Comparison of ENCODE assay signal across 29 mouse cellular contexts in genomic region chr9:95191442-95191841, GRCm38 (mm10).
DNase-seq lines count a peak whose midpoint lies in the region; ATAC-seq and TF ChIP-seq lines count a peak whose summit lies in the region.
"Had no signal": no experiment of that assay in that cellular context is flagged by ENCODE, and none has a peak within 500 bp of the region (broad histone marks: within the 10 kb centered on the region; RNA-seq: fewer than 3 reads in every experiment).

No protein-coding gene starts in this region.

- TF ChIP-seq EP300 in lung, postnatal 0 days (IDR thresholded peaks at IDR 0.05), result peak; percentile 45

- no peak for TF ChIP-seq POLR2A in myocyte (IDR thresholded peaks at IDR 0.05; ENCODE audit: insufficient read length, low read depth)

- 59% methylated on average over 6 of the region's 6 CpGs for WGBS in intestine, embryonic 14.5 days
- 49% methylated on average over 6 of the region's 6 CpGs for WGBS in intestine, embryonic 16.5 days
- 37% methylated on average over 6 of the region's 6 CpGs for WGBS in lung, embryonic 15.5 days
- 44% methylated on average over 6 of the region's 6 CpGs for WGBS in lung, postnatal 0 days
- 89% methylated on average over 6 of the region's 6 CpGs for WGBS in forebrain, embryonic 12.5 days

- H3K27ac ChIP-seq in intestine, embryonic 14.5 days (ENCODE audit: low read depth), result peak overlapping the region; percentile 83; the same call in 1 of the 2 replicates
- no peak overlapping the region for H3K27ac ChIP-seq in intestine, embryonic 16.5 days (ENCODE audit: low read length)
- peak overlapping the region; percentile 63 for H3K27ac ChIP-seq in lung, embryonic 15.5 days
- H3K27ac ChIP-seq in lung, postnatal 0 days (ENCODE audit: low read length), result no peak overlapping the region
- H3K27ac ChIP-seq in forebrain, embryonic 12.5 days, result no peak overlapping the region
- H3K27ac ChIP-seq: embryonic facial prominence, embryonic 13.5 days; embryonic facial prominence, embryonic 15.5 days; forebrain, embryonic 10.5 days; forebrain, embryonic 13.5 days; forebrain, embryonic 15.5 days had no signal

- no peaks in the 10 kb centered on the region for H3K36me3 ChIP-seq in intestine, embryonic 14.5 days (ENCODE audit: control insufficient read depth, insufficient read depth, low read length)
- H3K36me3 ChIP-seq in intestine, embryonic 16.5 days (ENCODE audit: control insufficient read depth, insufficient read depth, low read length), result no peaks in the 10 kb centered on the region
- H3K36me3 ChIP-seq in lung, embryonic 15.5 days, result no peaks in the 10 kb centered on the region
- no peaks in the 10 kb centered on the region for H3K36me3 ChIP-seq in lung, postnatal 0 days (ENCODE audit: insufficient read depth, low read length)
- H3K36me3 ChIP-seq in myocyte (ENCODE audit: control insufficient read depth, insufficient read depth), result no peaks in the 10 kb centered on the region
- no peaks in the 10 kb centered on the region for H3K36me3 ChIP-seq in forebrain, embryonic 12.5 days (replicated peaks)
- H3K36me3 ChIP-seq: embryonic facial prominence, embryonic 13.5 days; embryonic facial prominence, embryonic 15.5 days; forebrain, embryonic 10.5 days; forebrain, embryonic 15.5 days; G1E had no signal

- H3K9me3 ChIP-seq in intestine, embryonic 14.5 days (ENCODE audit: control insufficient read depth, low read length), result no peaks in the 10 kb centered on the region
- no peaks in the 10 kb centered on the region for H3K9me3 ChIP-seq in intestine, embryonic 16.5 days (ENCODE audit: control insufficient read depth, low read length)
- no peaks in the 10 kb centered on the region for H3K9me3 ChIP-seq in lung, embryonic 15.5 days
- H3K9me3 ChIP-seq in lung, postnatal 0 days (ENCODE audit: low read length), result no peaks in the 10 kb centered on the region
- no peaks in the 10 kb centered on the region for H3K9me3 ChIP-seq in forebrain, embryonic 12.5 days
- H3K9me3 ChIP-seq: embryonic facial prominence, embryonic 13.5 days; embryonic facial prominence, embryonic 15.5 days; forebrain, embryonic 10.5 days; forebrain, embryonic 13.5 days; forebrain, embryonic 15.5 days had no signal

- H3ac ChIP-seq in myocyte (ENCODE audit: control insufficient read depth, insufficient read length), result no peak overlapping the region

- H3K4me1 ChIP-seq in intestine, embryonic 14.5 days (replicated peaks; ENCODE audit: control insufficient read depth, insufficient read depth, low read length), result peaks cover 46% of the 10 kb centered on the region
- H3K4me1 ChIP-seq in intestine, embryonic 16.5 days (ENCODE audit: control insufficient read depth, insufficient read depth, low read length), result peaks cover 24% of the 10 kb centered on the region
- peaks cover 70% of the 10 kb centered on the region for H3K4me1 ChIP-seq in lung, embryonic 15.5 days
- peaks cover 13% of the 10 kb centered on the region; the same call in 1 of the 2 replicates for H3K4me1 ChIP-seq in lung, postnatal 0 days (ENCODE audit: insufficient read depth, low read depth, low read length)
- H3K4me1 ChIP-seq in forebrain, embryonic 12.5 days, result no peaks in the 10 kb centered on the region
- H3K4me1 ChIP-seq: forebrain, embryonic 13.5 days; forebrain, embryonic 15.5 days had no signal

- no peaks in the 10 kb centered on the region for H3K79me2 ChIP-seq in myocyte (ENCODE audit: control insufficient read depth, insufficient read depth)

- no peak for ATAC-seq in intestine, embryonic 14.5 days (replicated peaks; ENCODE audit: low FRiP score, low TSS enrichment, low read depth)
- ATAC-seq in intestine, embryonic 16.5 days, result no peak
- peak; percentile 37; the same call in 1 of the 2 replicates for ATAC-seq in lung, embryonic 15.5 days (ENCODE audit: borderline replicate concordance, extremely low read depth, low FRiP score, low TSS enrichment)
- peak; percentile 22; the same call in 1 of the 2 replicates for ATAC-seq in lung, postnatal 0 days
- no peak for ATAC-seq in forebrain, embryonic 12.5 days (ENCODE audit: low FRiP score)
- ATAC-seq: activated CD4-positive, CD25-positive, alpha-beta regulatory T cell, adult 4 months; CD4-positive, CD25-positive, alpha-beta regulatory T cell, adult 4 months; forebrain, embryonic 13.5 days; forebrain, embryonic 15.5 days; forebrain, postnatal 0 days; Patski had no signal

- TF ChIP-seq CTCF in lung, postnatal 0 days (IDR thresholded peaks at IDR 0.05), result no peak

- DNase-seq in intestine, embryonic 14.5 days (ENCODE audit: low spot score), result no peak
- no peak for DNase-seq in lung, adult 18-20 months
- DNase-seq in lung, postnatal 0 days (ENCODE audit: low spot score), result peak; percentile 49
- DNase-seq in lung, postnatal 10 days, result no peak
- DNase-seq: adrenal gland, adult 8-10 months; adrenal gland, postnatal 14 days; adrenal gland, postnatal 36 days; cerebellum, adult 11-12 months; cerebellum, adult 2 months; cerebellum, adult 9-10 months; cerebellum, postnatal 10 days; cerebellum, postnatal 25 days; embryo, embryonic 11 days; forebrain, postnatal 0 days had no signal

- no peak overlapping the region for H3K4me3 ChIP-seq in intestine, embryonic 14.5 days (ENCODE audit: low read depth, low read length)
- no peak overlapping the region for H3K4me3 ChIP-seq in intestine, embryonic 16.5 days (ENCODE audit: low read length)
- no peak overlapping the region for H3K4me3 ChIP-seq in lung, embryonic 15.5 days
- H3K4me3 ChIP-seq in lung, postnatal 0 days (ENCODE audit: low read depth, low read length), result no peak overlapping the region
- H3K4me3 ChIP-seq in myocyte, result no peak overlapping the region
- H3K4me3 ChIP-seq in forebrain, embryonic 12.5 days (replicated peaks), result no peak overlapping the region
- H3K4me3 ChIP-seq: embryonic facial prominence, embryonic 13.5 days; embryonic facial prominence, embryonic 15.5 days; erythroblast, embryonic 14.5 days; forebrain, embryonic 10.5 days; forebrain, embryonic 13.5 days; forebrain, embryonic 15.5 days had no signal

- H3K27me3 ChIP-seq in intestine, embryonic 14.5 days (replicated peaks; ENCODE audit: control insufficient read depth, insufficient read depth, low read length), result no peaks in the 10 kb centered on the region
- no peaks in the 10 kb centered on the region for H3K27me3 ChIP-seq in intestine, embryonic 16.5 days (replicated peaks; ENCODE audit: control insufficient read depth, insufficient read depth, low read length)
- no peaks in the 10 kb centered on the region for H3K27me3 ChIP-seq in lung, embryonic 15.5 days
- no peaks in the 10 kb centered on the region for H3K27me3 ChIP-seq in lung, postnatal 0 days (replicated peaks; ENCODE audit: insufficient read depth, low read length)
- no peaks in the 10 kb centered on the region for H3K27me3 ChIP-seq in myocyte (ENCODE audit: control insufficient read depth, insufficient read depth, insufficient read length)
- H3K27me3 ChIP-seq in forebrain, embryonic 12.5 days, result no peaks in the 10 kb centered on the region
- H3K27me3 ChIP-seq: CH12.LX; embryonic facial prominence, embryonic 13.5 days; embryonic facial prominence, embryonic 15.5 days; forebrain, embryonic 13.5 days; forebrain, embryonic 15.5 days; Patski had no signal

- no peak overlapping the region for H3K9ac ChIP-seq in intestine, embryonic 14.5 days (ENCODE audit: low read length)
- no peak overlapping the region for H3K9ac ChIP-seq in intestine, embryonic 16.5 days (ENCODE audit: low read depth, low read length)
- no peak overlapping the region for H3K9ac ChIP-seq in lung, embryonic 15.5 days
- no peak overlapping the region for H3K9ac ChIP-seq in lung, postnatal 0 days (replicated peaks; ENCODE audit: low read depth)
- no peak overlapping the region for H3K9ac ChIP-seq in forebrain, embryonic 12.5 days
- H3K9ac ChIP-seq: embryonic facial prominence, embryonic 13.5 days; embryonic facial prominence, embryonic 15.5 days; forebrain, embryonic 13.5 days; forebrain, embryonic 15.5 days; forebrain, postnatal 0 days had no signal

- no peak overlapping the region for H3K4me2 ChIP-seq in intestine, embryonic 14.5 days (ENCODE audit: low read length)
- no peak overlapping the region for H3K4me2 ChIP-seq in intestine, embryonic 16.5 days (ENCODE audit: low read depth, low read length)
- H3K4me2 ChIP-seq in lung, embryonic 15.5 days, result no peak overlapping the region
- H3K4me2 ChIP-seq in lung, postnatal 0 days (replicated peaks; ENCODE audit: low read depth, low read length), result no peak overlapping the region
- peak overlapping the region; percentile 78 for H3K4me2 ChIP-seq in myocyte (ENCODE audit: low read depth)
- H3K4me2 ChIP-seq in forebrain, embryonic 12.5 days, result no peak overlapping the region
- H3K4me2 ChIP-seq: embryonic facial prominence, embryonic 13.5 days; embryonic facial prominence, embryonic 15.5 days; forebrain, embryonic 13.5 days; forebrain, embryonic 15.5 days had no signal

TF ChIP-seq in myocyte, 11 proteins besides CTCF, POLR2A, EP300 and RAD21:
- peak in 2 of 3 experiments; percentile 28 to 40 for TF ChIP-seq MYOD1 (IDR thresholded peaks at IDR 0.05; ENCODE audit: control insufficient read depth in 1 of 3, insufficient read length in 2 of 3, low read depth in 2 of 3)
- TF ChIP-seq USF1 (IDR thresholded peaks at IDR 0.05; ENCODE audit: low read depth), result no peak

Comparison
In these comparisons a context has a peak if more than half of its experiments do, and no peak if none do; other contexts are left out.
1. H3K27ac ChIP-seq: peak in intestine, embryonic 14.5 days (single experiment) and lung, embryonic 15.5 days (single experiment); none in intestine, embryonic 16.5 days (single experiment), lung, postnatal 0 days (single experiment) and forebrain, embryonic 12.5 days (single experiment).
2. ATAC-seq: peak in lung, embryonic 15.5 days (single experiment) and lung, postnatal 0 days (single experiment); none in intestine, embryonic 14.5 days (single experiment), intestine, embryonic 16.5 days (single experiment) and forebrain, embryonic 12.5 days (single experiment).